Mouse (Mus musculus): ENCODE results near the gene Atp6v1a.

Gene Atp6v1a

GRCm38 (mm10) chr16:44139536-44140185 is at the start of gene Atp6v1a, which contains the start of gene Naa50:
TSS of gene Atp6v1a (minus strand) at chr16:44139705.
TSS of gene Naa50 (plus strand) at chr16:44139830.
- peak; percentile 95 to 96 for DNase-seq

DNA sequence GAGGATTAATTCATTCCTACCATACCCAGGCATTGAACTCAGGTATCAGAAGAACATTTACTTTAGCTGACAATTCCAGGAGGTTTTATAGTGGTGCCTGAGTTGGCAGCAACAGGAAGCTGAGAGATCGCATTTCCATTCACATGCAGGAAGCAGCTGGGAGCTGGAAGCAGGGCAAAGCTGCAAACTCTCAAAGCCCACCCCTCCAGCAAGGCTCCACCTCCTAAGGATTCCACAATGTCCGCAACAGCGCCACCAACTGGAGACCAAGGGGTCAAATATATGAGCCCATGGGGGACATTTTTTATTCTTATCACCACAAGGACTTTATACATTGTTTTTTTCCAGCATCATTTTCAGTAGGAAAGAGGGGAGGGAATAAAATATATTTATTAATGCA is 49.3 kb upstream of the Atp6v1a start:
- DNase-seq = no peak

GRCm38 (mm10) chr16:44187172-44187571 is 47.7 kb upstream of the Atp6v1a start:
- DNase-seq = no peak

DNA sequence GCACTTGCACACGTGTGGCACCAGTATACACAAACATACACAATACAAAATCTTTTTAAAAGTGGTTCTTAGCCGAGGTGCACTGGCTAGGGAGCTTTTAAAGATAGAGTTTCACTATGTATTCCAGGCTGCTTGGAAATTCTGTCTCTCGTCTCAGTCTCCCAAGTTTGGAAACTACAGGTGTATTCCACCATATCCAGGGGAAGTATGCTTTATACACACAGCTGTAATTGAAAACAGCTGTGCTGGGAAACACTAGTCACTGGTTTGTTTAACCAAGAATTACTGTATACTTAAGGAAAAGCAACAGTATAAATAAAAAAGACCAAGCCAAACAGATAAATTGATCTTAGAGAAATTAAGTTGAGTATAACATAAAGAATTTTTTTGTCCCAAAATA is 45.3 kb upstream of the Atp6v1a start:
- DNase-seq = no peak

- no peak for DNase-seq
These were observed 43.1 kb upstream of the Atp6v1a start for GRCm38 (mm10) chr16:44182597-44182996.

DNA sequence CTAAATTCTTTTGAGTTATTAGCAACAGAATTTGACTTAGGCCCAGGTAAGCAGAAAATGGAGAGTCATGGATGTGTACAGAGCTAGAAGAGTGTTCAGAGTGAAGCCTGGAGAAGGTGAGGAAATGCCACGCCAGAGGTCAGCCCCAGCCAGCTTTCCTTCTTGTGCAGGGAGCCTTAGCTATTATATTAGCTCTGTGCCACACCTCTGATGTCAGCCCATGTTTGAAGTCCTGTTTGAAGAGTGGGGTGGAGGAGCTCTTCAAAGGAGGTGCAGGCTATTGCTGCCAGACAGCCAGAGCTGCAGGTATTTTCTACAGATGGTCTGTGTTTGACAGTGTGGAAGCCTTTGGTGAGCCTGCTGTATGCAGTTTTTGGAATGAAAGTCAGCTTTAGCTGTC is 39.0 kb upstream of the Atp6v1a start:
- DNase-seq = peak; percentile 48 to 66

DNA sequence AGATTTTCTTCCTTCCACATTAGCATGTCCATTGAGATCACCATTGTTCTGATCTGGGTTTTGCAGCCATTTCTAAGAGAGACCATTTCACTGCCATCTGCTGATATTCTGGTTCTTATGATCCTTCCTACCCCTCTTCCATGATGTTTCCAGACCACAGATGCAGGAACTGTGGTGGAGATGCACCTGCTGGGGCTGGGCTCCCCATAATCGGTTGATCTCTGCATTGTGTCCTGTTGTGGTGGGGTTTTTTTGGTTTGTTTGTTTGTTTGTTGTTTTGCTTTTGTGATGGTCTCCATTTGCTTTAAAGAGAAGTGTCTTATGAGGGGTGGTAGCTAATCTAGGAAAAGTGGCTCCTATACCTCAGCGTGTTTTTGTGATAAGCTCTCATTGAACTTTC is 37.0 kb upstream of the Atp6v1a start:
- DNase-seq = no peak

DNA sequence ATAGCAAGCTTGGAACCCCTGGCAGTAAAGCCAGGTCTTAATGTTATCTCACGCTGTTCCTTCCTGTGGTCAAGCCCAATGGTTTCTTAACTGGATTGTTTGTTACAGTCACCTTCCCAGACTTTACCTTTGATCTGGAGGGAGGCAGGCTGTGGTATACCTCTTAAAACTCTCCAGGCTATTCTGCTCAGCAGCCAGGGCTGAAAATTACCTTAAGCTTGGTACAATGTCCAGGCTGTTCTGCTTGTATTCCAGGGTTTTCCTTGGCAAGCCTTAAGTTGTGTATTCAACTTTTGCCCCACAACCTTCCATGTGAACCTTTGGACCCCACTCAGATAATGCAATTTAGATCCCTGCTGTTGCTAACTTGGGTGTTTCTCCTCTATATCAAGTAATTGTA is 35.5 kb upstream of the Atp6v1a start:
- DNase-seq = no peak

GRCm38 (mm10) chr16:44173966-44174530 is 34.5 kb upstream of the Atp6v1a start:
- DNase-seq = no peak

DNA sequence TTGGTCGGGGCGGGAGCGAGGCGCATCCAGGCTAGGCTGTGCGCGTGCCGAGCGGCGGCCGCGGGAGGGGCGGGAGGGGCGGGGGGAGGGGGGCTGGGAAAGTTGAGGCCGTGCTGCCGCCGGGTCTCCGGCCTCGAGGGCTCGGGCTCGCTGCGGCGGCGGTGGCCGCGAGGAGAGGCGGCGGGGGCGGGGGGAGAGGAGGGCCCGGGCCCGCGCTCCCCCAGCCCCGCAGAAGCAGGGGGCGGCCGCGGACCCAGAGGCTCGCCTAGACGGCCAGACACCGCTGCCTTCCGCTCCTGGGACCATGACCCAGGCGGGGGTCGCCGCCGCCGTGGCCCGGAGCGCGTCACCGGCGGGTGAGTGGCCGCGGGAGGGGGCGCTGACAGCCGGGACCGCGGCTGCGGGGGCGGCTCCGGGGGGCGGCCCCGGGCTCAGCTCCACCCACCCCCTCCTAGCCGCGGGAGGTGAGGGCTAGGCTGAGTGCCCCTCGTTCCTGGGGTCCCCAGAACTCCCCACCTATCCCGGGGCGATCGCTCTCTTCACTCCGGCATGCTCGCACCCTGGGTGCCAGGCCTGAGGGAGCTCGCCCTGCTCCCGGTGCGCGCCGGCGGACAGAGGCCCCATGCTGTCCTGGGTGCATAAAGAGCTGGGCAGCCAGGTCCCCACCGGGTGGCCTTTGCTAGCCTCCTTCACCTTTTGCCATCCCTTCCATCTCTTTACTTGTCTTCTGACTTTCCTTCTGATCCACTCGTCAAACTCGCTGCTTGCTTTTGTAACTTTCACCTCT is 33.8 kb upstream of the Atp6v1a start, which contains the start of gene Usf3:
TSS of gene Usf3 (plus strand) at position 92 of the 787 bp plus-strand sequence.
- peak; percentile 69 to 76 for DNase-seq

DNA sequence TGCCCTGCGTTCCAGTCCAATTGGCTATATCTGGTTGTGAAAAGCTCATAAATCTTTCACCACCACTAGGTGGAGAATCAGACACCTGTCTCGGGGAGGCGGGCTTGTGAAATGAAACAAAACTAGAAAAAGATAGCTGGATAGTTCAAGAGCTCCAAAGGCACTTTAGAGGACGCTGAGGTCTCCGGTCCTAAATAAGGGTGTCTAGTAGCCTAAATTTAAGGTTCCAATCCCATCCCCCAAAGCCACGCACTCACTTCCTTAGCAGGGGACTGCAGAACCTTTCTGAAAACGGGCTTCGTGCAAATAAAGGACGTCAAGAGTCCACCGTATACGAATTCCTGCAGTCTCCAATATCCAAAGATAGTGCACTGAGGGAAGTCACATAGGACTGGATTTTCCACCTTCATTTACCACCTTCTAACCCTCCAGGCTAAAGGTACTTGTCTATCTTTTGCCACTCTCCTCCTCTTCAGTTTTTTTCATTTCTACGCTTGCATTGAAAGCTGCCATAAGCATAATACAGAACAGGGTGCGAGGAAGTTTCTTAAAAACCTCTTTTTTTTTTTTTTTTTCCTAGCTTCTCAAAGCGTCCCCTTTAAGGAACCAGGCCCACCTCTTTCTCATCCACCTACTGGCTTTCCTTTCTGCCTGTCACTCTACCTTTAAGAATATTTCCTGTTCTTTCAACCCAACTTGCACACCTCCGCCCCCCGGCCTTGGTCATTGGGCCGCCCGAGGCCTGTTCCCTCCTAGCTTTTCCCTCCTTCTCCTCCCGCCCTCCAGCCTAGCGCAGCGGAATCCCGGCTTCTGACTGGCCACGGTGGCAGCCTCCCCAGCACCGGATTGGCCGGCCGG is 33.0 kb upstream of the Atp6v1a start:
- DNase-seq = peak; percentile 99 to 100

GRCm38 (mm10) chr16:44168990-44169389 is 29.5 kb upstream of the Atp6v1a start:
- DNase-seq = no peak

GRCm38 (mm10) chr16:44165182-44165581 is 25.7 kb upstream of the Atp6v1a start:
- no peak for DNase-seq

DNA sequence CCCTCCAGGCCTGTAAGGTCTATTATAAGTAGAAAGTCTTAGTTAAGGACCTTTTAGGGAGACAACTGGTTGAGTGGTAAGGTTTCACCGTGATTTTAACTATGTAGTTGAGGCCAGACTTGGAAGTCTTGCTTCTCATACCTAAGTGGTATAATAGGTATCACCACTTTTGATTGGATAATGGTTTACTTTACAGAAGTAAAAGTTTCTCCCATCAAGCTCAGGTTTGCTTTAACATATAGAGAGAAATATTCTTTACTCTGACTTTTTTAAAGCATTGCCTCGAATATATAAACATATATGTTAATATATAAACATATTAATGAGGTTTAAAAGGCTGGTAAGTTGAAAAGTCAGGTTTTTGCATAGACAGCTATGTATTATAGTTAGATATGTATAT is 24.3 kb upstream of the Atp6v1a start:
- DNase-seq = no peak

- no peak for DNase-seq
These were observed 19.8 kb upstream of the Atp6v1a start for GRCm38 (mm10) chr16:44159325-44159724.

- DNase-seq = no peak
These were observed 15.1 kb upstream of the Atp6v1a start for GRCm38 (mm10) chr16:44154497-44155057.

GRCm38 (mm10) chr16:44149002-44149767 is 9.7 kb upstream of the Atp6v1a start:
- DNase-seq = no peak

DNA sequence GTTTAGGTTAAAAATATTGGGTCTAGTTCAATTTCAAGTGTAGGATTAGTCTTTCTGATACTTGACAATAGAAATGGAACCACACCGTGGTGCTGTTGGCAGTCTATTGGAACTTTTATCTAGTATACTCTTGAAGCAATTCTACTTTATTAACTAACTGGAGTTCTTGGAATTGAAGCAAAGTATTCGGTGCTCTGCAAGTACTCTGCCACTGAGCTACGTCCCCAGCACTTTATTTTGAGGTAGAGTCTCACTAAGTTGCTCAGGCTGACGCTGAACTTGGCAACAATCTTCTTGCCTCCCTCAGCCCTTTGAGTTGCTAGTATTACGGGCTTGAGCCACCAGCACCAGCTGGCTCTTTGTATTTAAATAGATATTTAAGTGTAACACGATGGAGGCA is 2.0 kb upstream of the Atp6v1a start:
- DNase-seq = no peak

DNA sequence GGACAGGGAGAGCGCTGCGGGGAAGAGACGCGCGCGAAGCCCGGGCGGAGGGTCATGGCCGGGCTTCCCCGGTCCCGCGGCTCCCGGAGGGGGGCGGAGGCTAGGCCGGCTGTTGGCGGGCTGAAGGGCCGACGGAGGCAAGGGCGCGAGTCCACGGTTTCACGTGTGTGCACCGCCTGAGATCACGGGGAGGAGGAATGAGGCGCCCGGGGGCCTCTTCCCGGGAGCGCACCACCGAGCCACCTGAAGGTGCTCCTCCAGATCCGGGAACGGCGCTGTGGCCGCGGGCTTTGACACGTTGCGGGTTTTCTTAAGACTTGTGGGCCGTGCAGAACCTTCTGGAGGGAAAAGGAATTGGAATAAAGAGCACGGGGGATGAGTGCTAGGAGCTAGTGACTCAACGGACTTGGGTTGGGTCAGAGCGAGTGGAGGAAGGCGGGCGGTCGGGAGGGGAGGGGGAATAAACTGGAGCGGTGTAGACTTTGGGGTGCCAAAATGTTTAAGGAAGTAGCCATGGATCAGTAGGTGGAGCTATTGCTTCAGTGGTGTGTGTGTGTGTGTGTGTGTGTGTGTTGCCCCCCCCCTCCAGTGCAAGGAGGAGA is 782 bp upstream of the Atp6v1a start:
- peak; percentile 85 to 88 for DNase-seq

- DNase-seq = peak; percentile 89 to 91
These were observed 448 bp downstream of the Atp6v1a start for GRCm38 (mm10) chr16:44138979-44139535.

GRCm38 (mm10) chr16:44138377-44138978 is 1.0 kb downstream of the Atp6v1a start:
- peak in 1 of 2 experiments; percentile 23 for DNase-seq
